Mouse (Mus musculus) MEL (cell line): ENCODE data around the gene Aebp1. TPM values are rescaled to one million over a fixed set of nuclear protein-coding genes. Genes with fewer than 3 reads are reported as not detected.
A peak's percentile ranks its signal among the peaks of the same experiment; 100 is the strongest.

ENCODE experiments used
- DNase-seq: peaks from one replicate; pipeline ENCODE4 v3.0.0; 2011; ENCODE audit warnings: low read depth, low spot score
- H3K27ac ChIP-seq: 2 replicates; pipeline ENCODE4 v1.5.1; 2012; ENCODE audit warnings: low read depth, mild to moderate bottlenecking, control low read depth, low read length, moderate library complexity; ENCODE audit not compliant: control insufficient read depth
- H3K27me3 ChIP-seq, 2 experiments: fragments of 150-350 bp in 1 of 2; sonication (generic) in 1 of 2; 2 replicates each; pipeline ENCODE4 v1.6.1; 2012; ENCODE audit warnings: low read length in 2 of 2, mild to moderate bottlenecking in 2 of 2, improper control_type of control experiment in 1 of 2, moderate library complexity in 1 of 2; ENCODE audit not compliant: insufficient read depth in 2 of 2, control insufficient read depth in 1 of 2
- H3K36me3 ChIP-seq, 2 experiments: 2 replicates each; pipeline ENCODE4 v1.6.1; 2012 to 2014; ENCODE audit warnings: low read length in 2 of 2, improper control_type of control experiment in 1 of 2, inconsistent platforms in 1 of 2, mild to moderate bottlenecking in 1 of 2; ENCODE audit not compliant: insufficient read depth in 2 of 2, control insufficient read depth in 1 of 2
- H3K4me1 ChIP-seq, 2 experiments: fragments of 150-350 bp in 1 of 2; sonication (generic) in 1 of 2; 2 replicates each; pipeline ENCODE4 v1.6.1; 2012; ENCODE audit warnings: low read length in 2 of 2, improper control_type of control experiment in 1 of 2, mild to moderate bottlenecking in 1 of 2; ENCODE audit not compliant: insufficient read depth in 2 of 2, control insufficient read depth in 1 of 2
- H3K4me3 ChIP-seq, 2 experiments: fragments of 150-350 bp in 1 of 2; sonication (generic) in 1 of 2; 2 replicates each; pipeline ENCODE4 v1.5.1; 2012; ENCODE audit warnings: low read depth in 2 of 2, low read length in 2 of 2, mild to moderate bottlenecking in 2 of 2, moderate library complexity in 2 of 2, control low read depth in 1 of 2, improper control_type of control experiment in 1 of 2; ENCODE audit not compliant: control insufficient read depth in 1 of 2, insufficient read depth in 1 of 2
- H3K79me2 ChIP-seq: 2 replicates; pipeline ENCODE4 v1.6.1; 2012; ENCODE audit warnings: mild to moderate bottlenecking, low read length, moderate library complexity; ENCODE audit not compliant: control insufficient read depth, poor library complexity, insufficient read depth
- H3K9ac ChIP-seq: 2 replicates; pipeline ENCODE4 v1.6.1; 2012; ENCODE audit warnings: low read depth, mild to moderate bottlenecking, control low read depth, low read length, moderate library complexity; ENCODE audit not compliant: control insufficient read depth, poor library complexity, severe bottlenecking
- H3K9me3 ChIP-seq: fragments of 150-350 bp; sonication (generic); replicated peaks from 2 replicates; pipeline ENCODE4 v1.6.1; 2012; ENCODE audit warnings: mild to moderate bottlenecking, low read length, improper control_type of control experiment, moderate library complexity; ENCODE audit not compliant: insufficient read depth
- BHLHE40 ChIP-seq: IDR thresholded peaks from 2 replicates; pipeline ENCODE4 v1.6.1; 2012; ENCODE audit warnings: low read depth, mild to moderate bottlenecking, inconsistent platforms, low read length, improper control_type of control experiment, borderline replicate concordance
- E2F4 ChIP-seq: IDR thresholded peaks from 2 replicates; pipeline ENCODE4 v1.6.1; 2011; ENCODE audit warnings: low read depth, low read length, improper control_type of control experiment, borderline replicate concordance
- EP300 ChIP-seq, 2 experiments: IDR thresholded peaks; 2 replicates each; pipeline ENCODE4 v1.6.1; 2011; ENCODE audit warnings: improper control_type of control experiment in 2 of 2, low read length in 2 of 2, low read depth in 1 of 2, mild to moderate bottlenecking in 1 of 2
- HCFC1 ChIP-seq: IDR thresholded peaks from 2 replicates; pipeline ENCODE4 v1.6.1; 2012; ENCODE audit warnings: low read depth, mild to moderate bottlenecking, inconsistent platforms, low read length, improper control_type of control experiment, moderate library complexity
- JUND ChIP-seq: IDR thresholded peaks from 2 replicates; pipeline ENCODE4 v1.6.1; 2011; ENCODE audit warnings: low read depth, mild to moderate bottlenecking, improper control_type of control experiment, low read length
- MAFK ChIP-seq: IDR thresholded peaks from 2 replicates; pipeline ENCODE4 v1.6.1; 2011; ENCODE audit warnings: low read depth, mild to moderate bottlenecking, low read length, improper control_type of control experiment, borderline replicate concordance
- MAZ ChIP-seq: IDR thresholded peaks from 2 replicates; pipeline ENCODE4 v1.6.1; 2012; ENCODE audit warnings: low read depth, mild to moderate bottlenecking, inconsistent platforms, low read length, improper control_type of control experiment
- MEF2A ChIP-seq: IDR thresholded peaks from 2 replicates; pipeline ENCODE4 v1.6.1; 2014; ENCODE audit warnings: low read depth, mild to moderate bottlenecking, inconsistent platforms, low read length, improper control_type of control experiment; ENCODE audit not compliant: poor library complexity, insufficient replicate concordance, severe bottlenecking; ENCODE audit errors: extremely low read depth
- MYB ChIP-seq: IDR thresholded peaks from 2 replicates; pipeline ENCODE4 v1.6.1; 2011; ENCODE audit warnings: mild to moderate bottlenecking, low read depth, low read length, improper control_type of control experiment
- MYC ChIP-seq: IDR thresholded peaks from 2 replicates; pipeline ENCODE4 v1.6.1; 2011; ENCODE audit warnings: low read depth, mild to moderate bottlenecking, low read length, improper control_type of control experiment, moderate library complexity
- NELFE ChIP-seq: IDR thresholded peaks from 2 replicates; pipeline ENCODE4 v1.6.1; 2011; ENCODE audit warnings: low read depth, low read length, improper control_type of control experiment
- POLR2A ChIP-seq, 2 experiments: IDR thresholded peaks; 2 replicates each; pipeline ENCODE4 v1.6.1; 2011 to 2012; ENCODE audit warnings: low read length in 2 of 2, mild to moderate bottlenecking in 2 of 2, control low read depth in 1 of 2, improper control_type of control experiment in 1 of 2, low read depth in 1 of 2, moderate library complexity in 1 of 2; ENCODE audit not compliant: control insufficient read depth in 1 of 2, insufficient read depth in 1 of 2, poor library complexity in 1 of 2
- RCOR1 ChIP-seq: IDR thresholded peaks from 2 replicates; pipeline ENCODE4 v1.6.1; 2012; ENCODE audit warnings: low read depth, mild to moderate bottlenecking, inconsistent platforms, low read length, improper control_type of control experiment
- SIN3A ChIP-seq: IDR thresholded peaks from 2 replicates; pipeline ENCODE4 v1.6.1; 2012; ENCODE audit warnings: low read length, improper control_type of control experiment, inconsistent platforms
- TBP ChIP-seq: IDR thresholded peaks from 2 replicates; pipeline ENCODE4 v1.8.0; 2011; ENCODE audit warnings: low read depth, low read length, improper control_type of control experiment
- USF2 ChIP-seq, 2 experiments: IDR thresholded peaks; 2 replicates each; pipeline ENCODE4 v1.6.1; 2011 to 2012; ENCODE audit warnings: improper control_type of control experiment in 2 of 2, low read length in 2 of 2, borderline replicate concordance in 1 of 2, inconsistent platforms in 1 of 2, low read depth in 1 of 2, mild to moderate bottlenecking in 1 of 2; ENCODE audit not compliant: insufficient read depth in 1 of 2
- ZMIZ1 ChIP-seq: IDR thresholded peaks from 2 replicates; pipeline ENCODE4 v1.6.1; 2012; ENCODE audit warnings: low read depth, mild to moderate bottlenecking, inconsistent platforms, low read length, improper control_type of control experiment, moderate library complexity
- polyA plus RNA-seq, 2 experiments: library from polyadenylated mRNA; stranded (reverse) in 1 of 2; unstranded in 1 of 2; fragments of >175 nt in 1 of 2; fragments of >200 nt in 1 of 2; gene quantifications; 2 replicates each; pipeline versions ENCODE4 v1.2.1 to v1.2.4; 2012; ENCODE audit warnings: low replicate concordance in 2 of 2, low read depth in 1 of 2; ENCODE audit not compliant: insufficient read length in 2 of 2, insufficient read depth in 1 of 2, missing spikeins in 1 of 2
- total RNA-seq: library from RNA; depleted of rRNA; stranded (reverse); fragments of 300-350 nt; gene quantifications from 2 replicates; pipeline ENCODE4 v1.2.3, GENCODE M21; 2012

Aebp1 gene
- total and polyA plus RNA-seq, 3 experiments = 0.10 TPM; not detected in 2

DNA sequence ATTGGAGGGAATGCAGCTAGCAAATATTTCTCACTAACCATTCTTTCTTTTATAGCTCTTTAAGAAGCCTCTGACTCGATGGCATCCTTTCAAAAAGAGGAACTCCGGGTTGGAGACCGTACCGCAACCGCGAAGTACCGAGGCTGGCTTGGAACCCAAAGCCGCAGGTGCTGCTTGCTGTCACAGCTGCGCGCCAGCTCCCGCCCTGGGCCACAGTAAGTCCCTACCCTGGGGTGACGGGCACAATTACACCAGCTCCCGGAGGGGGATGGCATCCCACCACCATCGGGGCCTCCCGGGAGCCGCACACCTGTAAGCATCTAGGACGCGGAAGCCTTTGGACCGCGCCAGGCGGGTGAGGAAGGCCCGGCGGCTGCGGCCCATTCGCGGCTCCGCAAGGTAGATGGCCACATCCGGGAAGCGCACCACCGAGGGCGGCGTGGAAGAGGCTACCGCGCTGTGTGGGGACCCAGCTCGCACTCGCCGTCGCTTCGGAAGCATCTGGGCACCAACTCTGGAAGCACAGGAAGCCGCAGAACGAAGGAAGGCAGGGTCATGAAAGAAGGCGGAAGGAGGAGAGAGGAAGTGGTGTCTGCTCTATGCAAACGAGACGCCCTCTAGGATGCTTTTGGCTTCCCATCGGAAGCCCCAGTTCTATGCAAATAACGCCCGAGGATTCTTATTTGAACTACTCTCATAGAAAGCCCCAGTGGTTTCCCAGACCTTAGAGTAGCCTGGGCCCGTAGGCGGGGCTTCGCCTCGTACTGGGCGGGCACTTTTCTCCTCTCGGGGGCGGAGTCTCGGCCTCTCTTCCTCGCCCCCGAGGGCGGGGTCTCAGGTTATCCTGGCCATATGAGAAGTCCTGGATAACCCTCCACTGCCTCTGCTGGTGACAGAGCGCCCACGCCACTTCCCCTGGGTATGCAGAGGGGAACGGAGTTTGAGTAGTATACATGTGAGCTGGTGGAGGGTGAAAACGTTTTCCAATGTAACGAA is 24.2 kb upstream of the Aebp1 start, which contains the start of gene Polm (continued):
- TF ChIP-seq ZMIZ1 (peak; percentile 95), MAZ (peak; percentile 53; the same call in 1 of the 2 replicates)

DNA sequence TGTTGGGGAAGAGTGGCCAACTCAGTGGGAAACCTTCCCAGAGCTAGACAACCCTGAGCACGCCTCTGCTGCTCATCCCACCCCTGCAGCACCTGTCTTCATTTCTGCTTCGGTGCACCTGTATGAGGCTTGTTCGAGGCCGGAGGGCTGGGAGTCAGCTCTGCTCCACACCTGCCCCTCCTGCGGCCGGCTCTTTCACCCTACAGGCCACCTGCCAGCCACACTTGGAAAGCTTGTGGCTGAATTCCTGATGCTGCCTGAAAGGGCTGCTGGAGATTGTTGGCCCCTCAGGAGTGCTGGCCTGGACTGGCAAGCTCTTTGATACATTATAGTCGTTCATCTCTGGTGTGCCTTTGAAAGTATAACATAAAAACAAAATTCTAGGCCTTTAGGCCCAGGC is 21.4 kb upstream of the Aebp1 start:
- no peak for DNase-seq
- Histone ChIP-seq H3K36me3 (peaks cover 0 to 7% of the 10 kb centered on the region in 2 experiments; a peak in 1 of 4 replicates), H3K4me1 (peaks cover 3 to 7% of the 10 kb centered on the region in 2 experiments; a peak in 2 of 4 replicates)
- no peak for TF ChIP-seq E2F4
- TF ChIP-seq, all 39 proteins: peak for 0
- H3K9ac ChIP-seq = no peak overlapping the region
- no peaks in the 10 kb centered on the region for H3K27me3 ChIP-seq
- no peak overlapping the region for H3K27ac ChIP-seq
- no peak overlapping the region for H3K4me3 ChIP-seq
- H3K79me2 ChIP-seq = peaks cover 2% of the 10 kb centered on the region; the same call in 1 of the 2 replicates
- H3K9me3 ChIP-seq = no peaks in the 10 kb centered on the region

DNA sequence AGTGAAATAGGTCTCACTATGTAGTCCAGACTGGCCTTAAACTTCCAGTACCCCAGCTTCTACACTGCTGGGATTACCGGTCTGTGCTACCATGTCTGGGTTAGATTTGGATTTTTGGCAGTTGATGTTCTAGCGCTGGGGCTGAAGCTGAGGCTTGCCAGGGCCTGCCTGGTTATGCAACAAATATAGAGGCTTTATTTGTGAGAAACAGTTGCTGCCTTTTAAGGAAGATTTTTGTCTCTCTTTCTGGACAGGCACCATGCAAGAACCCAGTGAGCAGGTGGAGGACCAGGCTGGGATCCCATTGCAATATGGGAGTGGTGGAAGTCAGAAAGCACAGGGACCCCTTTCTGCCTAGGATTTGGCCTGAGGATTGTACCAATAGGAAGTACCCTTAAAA is 20.0 kb upstream of the Aebp1 start:
- peaks cover 0 to 4% of the 10 kb centered on the region in 2 experiments; a peak in 1 of 4 replicates for H3K36me3 ChIP-seq
- peaks cover 2% of the 10 kb centered on the region; the same call in 1 of the 2 replicates for H3K79me2 ChIP-seq
- H3K27me3 ChIP-seq = no peaks in the 10 kb centered on the region
- DNase-seq = no peak
- H3K9ac ChIP-seq = no peak overlapping the region
- no peak for TF ChIP-seq USF2 (IDR thresholded peaks at IDR 0.05; ENCODE audit: borderline replicate concordance in 1 of 2, insufficient read depth in 1 of 2, low read depth in 1 of 2, low read length in 2 of 2)
- no peak for TF ChIP-seq POLR2A (IDR thresholded peaks at IDR 0.05; ENCODE audit: control insufficient read depth in 1 of 2, insufficient read depth in 1 of 2, low read depth in 1 of 2, low read length in 2 of 2, poor library complexity in 1 of 2)
- TF ChIP-seq RCOR1 = no peak
- TF ChIP-seq, all 39 proteins: peak for 0
- H3K4me1 ChIP-seq = peaks cover 3% of the 10 kb centered on the region in 2 experiments; a peak in 1 of 4 replicates
- H3K4me3 ChIP-seq = no peak overlapping the region
- no peak overlapping the region for H3K27ac ChIP-seq
- H3K9me3 ChIP-seq = no peaks in the 10 kb centered on the region

DNA sequence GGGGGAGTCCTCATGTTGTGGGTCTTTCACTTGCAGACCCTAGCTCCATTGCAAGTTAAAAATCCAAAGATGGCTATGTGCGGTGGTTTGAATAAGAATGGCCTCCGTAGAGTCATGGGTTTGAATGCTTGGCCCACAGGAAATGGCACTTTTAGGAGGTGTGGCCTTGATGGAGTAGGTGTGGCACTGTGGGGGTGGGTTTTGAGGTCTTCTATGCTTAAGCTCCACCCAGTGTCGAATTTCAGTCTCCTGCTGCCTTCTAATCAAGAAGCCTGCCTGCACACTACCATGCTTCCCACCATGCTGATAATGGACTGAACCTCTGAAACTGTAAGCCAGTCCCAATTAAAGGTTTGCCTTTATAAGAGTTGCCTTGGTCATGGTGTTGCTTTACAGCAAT is 18.6 kb upstream of the Aebp1 start:
- Histone ChIP-seq H3K79me2 (no peaks in the 10 kb centered on the region), H3K4me3 (no peak overlapping the region), H3K36me3 (peaks cover 0 to 4% of the 10 kb centered on the region in 2 experiments; a peak in 1 of 4 replicates), H3K27ac (no peak overlapping the region), H3K4me1 (peaks cover 0 to 3% of the 10 kb centered on the region in 2 experiments; a peak in 1 of 4 replicates), H3K27me3 (no peaks in the 10 kb centered on the region), H3K9me3 (no peaks in the 10 kb centered on the region), H3K9ac (no peak overlapping the region)
- TF ChIP-seq MYB (no peak), MYC (no peak), ZMIZ1 (no peak), HCFC1 (no peak), BHLHE40 (no peak), EP300 (IDR thresholded peaks at IDR 0.05; ENCODE audit: low read depth in 1 of 2, low read length in 2 of 2) (no peak), TBP (no peak), NELFE (no peak), USF2 (IDR thresholded peaks at IDR 0.05; ENCODE audit: borderline replicate concordance in 1 of 2, insufficient read depth in 1 of 2, low read depth in 1 of 2, low read length in 2 of 2) (no peak), MAFK (no peak), JUND (no peak), MAZ (no peak), MEF2A (no peak), SIN3A (no peak)
- DNase-seq = no peak
